Mouse (Mus musculus) embryo, embryonic 11.5 days (tissue): ENCODE results near the gene Slc17a7.
A peak's percentile ranks its signal among the peaks of the same experiment; 100 is the strongest.
"Not testable (repeated sequence)": the region's sequence is repeated elsewhere in the genome, so short reads cannot be mapped to it uniquely, and the experiment has no call there.

Experiments used
- DNase-seq: peaks from one replicate; pipeline ENCODE4 v3.0.0-alpha.2; 2012; ENCODE audit warnings: low read depth, low spot score

Slc17a7 gene

GRCm38 (mm10) chr7:45154096-45154992, 9.4 kb upstream of the Slc17a7 start, which contains the start of the genes Pih1d1 and Aldh16a1:
Pih1d1 (plus strand) TSS chr7:45154303.
Aldh16a1 (minus strand) TSS chr7:45154584.
- DNase-seq = peak; percentile 91

- no peak for DNase-seq
Observed at GRCm38 (mm10) chr7:45154993-45155514, 8.7 kb upstream of the Slc17a7 start.

- no peak for DNase-seq
Observed at GRCm38 (mm10) chr7:45155590-45155989, 8.2 kb upstream of the Slc17a7 start.

GRCm38 (mm10) chr7:45156206-45156605, 7.5 kb upstream of the Slc17a7 start:
- no peak for DNase-seq

GRCm38 (mm10) chr7:45157459-45157858, 6.3 kb upstream of the Slc17a7 start:
- no peak for DNase-seq

GRCm38 (mm10) chr7:45158991-45159390, 4.8 kb upstream of the Slc17a7 start:
- no peak for DNase-seq

- no peak for DNase-seq
Observed at GRCm38 (mm10) chr7:45160316-45160800, 3.4 kb upstream of the Slc17a7 start.

- DNase-seq = no peak
Observed at GRCm38 (mm10) chr7:45160866-45161265, 2.9 kb upstream of the Slc17a7 start.

GRCm38 (mm10) chr7:45161612-45162473, 1.9 kb upstream of the Slc17a7 start:
- peak; percentile 77 for DNase-seq

GRCm38 (mm10) chr7:45162551-45162950, 1.2 kb upstream of the Slc17a7 start:
- DNase-seq = no peak

- DNase-seq = no peak
Observed at GRCm38 (mm10) chr7:45162996-45163615, 643 bp upstream of the Slc17a7 start.

- DNase-seq = no peak
Observed at GRCm38 (mm10) chr7:45164833-45165232, 1.1 kb downstream of the Slc17a7 start.

GRCm38 (mm10) chr7:45165701-45166100, 2.0 kb downstream of the Slc17a7 start:
- DNase-seq = no peak

GRCm38 (mm10) chr7:45166950-45167401, 3.2 kb downstream of the Slc17a7 start:
- DNase-seq = no peak

- no peak for DNase-seq
Observed at GRCm38 (mm10) chr7:45167761-45168445, 4.2 kb downstream of the Slc17a7 start.

- no peak for DNase-seq
Observed at GRCm38 (mm10) chr7:45168656-45169055, 4.9 kb downstream of the Slc17a7 start.

- DNase-seq = no peak
Observed at GRCm38 (mm10) chr7:45169495-45169894, 5.7 kb downstream of the Slc17a7 start.

- no peak for DNase-seq
Observed at GRCm38 (mm10) chr7:45172974-45173373, 9.2 kb downstream of the Slc17a7 start.

GRCm38 (mm10) chr7:45173772-45174171, 10.0 kb downstream of the Slc17a7 start:
- not testable (repeated sequence) for DNase-seq

- DNase-seq = no peak
Observed at GRCm38 (mm10) chr7:45174567-45175280, 11.0 kb downstream of the Slc17a7 start.
